Mouse (Mus musculus): ENCODE data around the gene Scfd2.

DNA sequence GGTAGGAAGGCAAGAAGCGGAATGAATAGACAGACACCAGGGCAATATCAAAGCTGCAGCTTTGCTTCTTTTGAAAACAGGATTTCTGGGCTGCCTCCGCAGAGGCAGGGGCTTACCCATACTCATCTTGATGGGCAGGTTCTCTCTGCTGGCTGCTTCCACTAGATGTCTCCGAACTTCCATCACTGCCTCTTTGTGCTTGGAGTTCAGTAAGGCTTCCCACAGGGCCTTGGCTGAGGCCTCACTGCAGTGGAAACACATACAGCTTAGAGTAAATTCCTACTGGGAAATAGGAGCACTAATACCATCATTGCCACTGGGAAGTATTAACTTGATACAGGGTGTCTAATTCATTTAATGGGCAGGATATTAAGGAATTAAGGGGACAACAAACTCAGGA is 49.5 kb downstream of the Scfd2 start:
- no peak for TF ChIP-seq CTCF (IDR thresholded peaks at IDR 0.05; ENCODE audit: extremely low read depth, insufficient read depth, low read length)
- no peak for TF ChIP-seq POLR2A (IDR thresholded peaks at IDR 0.05; ENCODE audit: extremely low read depth, insufficient read depth, low read length)
